Mouse (Mus musculus) gastrocnemius, postnatal 25 days (tissue): Measurements from ENCODE around the gene Ear6. TPM values are rescaled to one million over a fixed set of nuclear protein-coding genes. Genes with fewer than 3 reads are reported as not detected.
"Not testable (repeated sequence)": the region's sequence is repeated elsewhere in the genome, so short reads cannot be mapped to it uniquely, and the experiment has no call there.

ENCODE experiments used
- DNase-seq: peaks from one replicate; pipeline ENCODE4 v3.0.0; 2022
- long read RNA-seq, 2 experiments: library from polyadenylated mRNA; stranded (forward); transcript quantifications; one replicate each; pipeline ENCODE4 v2.0.0; 2021
- total RNA-seq, 2 experiments: library from RNA; stranded (reverse); gene quantifications; 1 replicate in 1 of 2; 2 replicates in 1 of 2; pipeline ENCODE4 v1.2.3; 2021

Gene Ear6
- not detected for total RNA-seq
- long read RNA-seq, experiment 1 = 0 reads
- long read RNA-seq, experiment 2 = 0 reads

- DNase-seq = no peak
These were observed at the start of gene Ear6 for GRCm38 (mm10) chr14:51853399-51853798. Gene Ear6, plus strand, starts transcription at chr14:51853699.

- DNase-seq = no peak
These were observed 26.9 kb upstream of the Ear6 start for GRCm38 (mm10) chr14:51826625-51827024.

- DNase-seq = not testable (repeated sequence)
These were observed 25.7 kb upstream of the Ear6 start for GRCm38 (mm10) chr14:51827842-51828241.

GRCm38 (mm10) chr14:51829188-51829587 lies 24.3 kb upstream of the Ear6 start:
- DNase-seq = no peak

GRCm38 (mm10) chr14:51838480-51838879 lies 15.0 kb upstream of the Ear6 start:
- not testable (repeated sequence) for DNase-seq

GRCm38 (mm10) chr14:51842250-51842649 lies 11.2 kb upstream of the Ear6 start:
- no peak for DNase-seq

- no peak for DNase-seq
These were observed 10.7 kb upstream of the Ear6 start for GRCm38 (mm10) chr14:51842781-51843180.

- DNase-seq = no peak
These were observed 9.6 kb upstream of the Ear6 start for GRCm38 (mm10) chr14:51843882-51844281.

GRCm38 (mm10) chr14:51846566-51846965 lies 6.9 kb upstream of the Ear6 start:
- DNase-seq = no peak

- not testable (repeated sequence) for DNase-seq
These were observed 2.5 kb upstream of the Ear6 start for GRCm38 (mm10) chr14:51851006-51851405.

- not testable (repeated sequence) for DNase-seq
These were observed 1.8 kb downstream of the Ear6 start for GRCm38 (mm10) chr14:51855280-51855679.

- DNase-seq = not testable (repeated sequence)
These were observed 10.1 kb downstream of the Ear6 start for GRCm38 (mm10) chr14:51863603-51864002.

- no peak for DNase-seq
These were observed 17.3 kb downstream of the Ear6 start for GRCm38 (mm10) chr14:51870756-51871155.

GRCm38 (mm10) chr14:51871741-51872140 lies 18.2 kb downstream of the Ear6 start:
- DNase-seq = no peak

- DNase-seq = no peak
These were observed 24.0 kb downstream of the Ear6 start for GRCm38 (mm10) chr14:51877517-51877916.

- peak; percentile 61 for DNase-seq
These were observed 30.1 kb downstream of the Ear6 start for GRCm38 (mm10) chr14:51883527-51884030.

GRCm38 (mm10) chr14:51884031-51884544 lies 30.6 kb downstream of the Ear6 start:
- no peak for DNase-seq

GRCm38 (mm10) chr14:51884598-51885331 lies 31.3 kb downstream of the Ear6 start, which contains the start of gene Mettl17:
Gene Mettl17, plus strand, starts transcription at chr14:51884842.
- peak; percentile 93 for DNase-seq

GRCm38 (mm10) chr14:51886051-51886450 lies 32.6 kb downstream of the Ear6 start:
- no peak for DNase-seq

GRCm38 (mm10) chr14:51889833-51890232 lies 36.3 kb downstream of the Ear6 start:
- DNase-seq = no peak

GRCm38 (mm10) chr14:51892191-51892939 lies 38.9 kb downstream of the Ear6 start, which contains the start of gene Slc39a2:
Gene Slc39a2, plus strand, starts transcription at chr14:51892889.
- no peak for DNase-seq

- DNase-seq = no peak
These were observed 39.7 kb downstream of the Ear6 start for GRCm38 (mm10) chr14:51893094-51893794.
